Comparison of ENCODE assay signal across 18 mouse cellular contexts in genomic region chr1:158388995-158389394, GRCm38 (mm10). TPM values are rescaled to one million over a fixed set of nuclear protein-coding genes. Genes with fewer than 3 reads are reported as not detected.
"Had no signal": no experiment of that assay in that cellular context is flagged by ENCODE, and none has a peak within 500 bp of the region (broad histone marks: within the 10 kb centered on the region; RNA-seq: fewer than 3 reads in every experiment).

No protein-coding gene starts in this region.

- H3K9ac ChIP-seq: neural tube, embryonic 12.5 days; neural tube, embryonic 13.5 days; neural tube, embryonic 15.5 days; stomach, embryonic 15.5 days had no signal

- H3K27ac ChIP-seq: neural tube, embryonic 12.5 days; neural tube, embryonic 13.5 days; neural tube, embryonic 15.5 days; stomach, embryonic 15.5 days; stomach, postnatal 0 days had no signal

- DNase-seq: retina, postnatal 1 day; right cerebral cortex, adult 18-20 months; right cerebral cortex, postnatal 14 days; right cerebral cortex, postnatal 25 days; right cerebral cortex, postnatal 4 days; spleen, adult 18-20 months; thymus, adult 18-20 months; thymus, adult 2 months; thymus, postnatal 14 days; thymus, postnatal 25 days; thymus, postnatal 36 days; thymus, postnatal 4 days had no signal

- H3K4me1 ChIP-seq: stomach, embryonic 15.5 days had no signal

- H3K4me3 ChIP-seq: neural tube, embryonic 12.5 days; neural tube, embryonic 13.5 days; neural tube, embryonic 15.5 days; stomach, embryonic 15.5 days had no signal

- H3K4me2 ChIP-seq: neural tube, embryonic 12.5 days; neural tube, embryonic 13.5 days; neural tube, embryonic 15.5 days; stomach, embryonic 15.5 days had no signal

- H3K9me3 ChIP-seq: neural tube, embryonic 12.5 days; neural tube, embryonic 13.5 days; neural tube, embryonic 15.5 days; stomach, embryonic 15.5 days had no signal

- H3K36me3 ChIP-seq: neural tube, embryonic 12.5 days; stomach, embryonic 15.5 days had no signal

- H3K27me3 ChIP-seq: neural tube, embryonic 12.5 days; neural tube, embryonic 13.5 days; neural tube, embryonic 15.5 days; stomach, embryonic 15.5 days had no signal

RNA-seq across cellular contexts. Expression of gene Astn1, which starts 26.9 kb away (rescaled TPM):
- total RNA-seq: neutrophil, adult 5-6 weeks had no signal

RNA-seq across cellular contexts. Expression of gene Brinp2, which starts 32.9 kb away (rescaled TPM):
- total RNA-seq: neutrophil, adult 5-6 weeks had no signal
